Mouse (Mus musculus) embryonic facial prominence, embryonic 14.5 days (tissue): ENCODE results near the gene 2310061I04Rik. TPM values are rescaled to one million over a fixed set of nuclear protein-coding genes. Genes with fewer than 3 reads are reported as not detected.
"Not testable (repeated sequence)": the region's sequence is repeated elsewhere in the genome, so short reads cannot be mapped to it uniquely, and the experiment has no call there.

ENCODE experiments used
- ATAC-seq: fragments of 200-750 bp; cut with Nextera tagmentation; 2 replicates; pipeline ENCODE4 v1.8.0; 2017; ENCODE audit warnings: low read depth, moderate number of reproducible peaks, moderate TSS enrichment
- DNase-seq: peaks from one replicate; pipeline ENCODE4 v3.0.0-alpha.2; 2015; ENCODE audit warnings: low spot score
- H3K27ac ChIP-seq: fragments of 300-500 bp; sonication (generic); replicated peaks from 2 replicates; pipeline ENCODE4 v1.5.1; 2014; ENCODE audit warnings: low read depth, mild to moderate bottlenecking, low read length, moderate library complexity
- H3K27me3 ChIP-seq: fragments of 300-500 bp; sonication (generic); replicated peaks from 2 replicates; pipeline ENCODE4 v1.6.1; 2014; ENCODE audit warnings: low read length; ENCODE audit not compliant: control insufficient read depth, insufficient read depth
- H3K36me3 ChIP-seq: fragments of 300-500 bp; sonication (generic); 2 replicates; pipeline ENCODE4 v1.6.1; 2014; ENCODE audit warnings: low read length, mixed read lengths; ENCODE audit not compliant: control insufficient read depth, insufficient read depth
- H3K4me1 ChIP-seq: fragments of 300-500 bp; sonication (generic); 2 replicates; pipeline ENCODE4 v1.6.1; 2014; ENCODE audit warnings: antibody characterized with exemption, low read length; ENCODE audit not compliant: control insufficient read depth, insufficient read depth
- H3K4me2 ChIP-seq: fragments of 300-500 bp; sonication (generic); 2 replicates; pipeline ENCODE4 v1.6.1; 2014; ENCODE audit warnings: low read depth, mild to moderate bottlenecking, low read length, moderate library complexity, mixed read lengths
- H3K4me3 ChIP-seq: fragments of 300-500 bp; sonication (generic); 2 replicates; pipeline ENCODE4 v1.5.1; 2014; ENCODE audit warnings: low read depth, mild to moderate bottlenecking, low read length
- H3K9ac ChIP-seq: fragments of 300-500 bp; sonication (generic); 2 replicates; pipeline ENCODE4 v1.6.1; 2014; ENCODE audit warnings: low read depth, mild to moderate bottlenecking, low read length, moderate library complexity, mixed read lengths
- H3K9me3 ChIP-seq: fragments of 300-500 bp; sonication (generic); 2 replicates; pipeline ENCODE4 v1.6.1; 2016; ENCODE audit warnings: low read length; ENCODE audit not compliant: control insufficient read depth
- WGBS: fragments of 180-500 bp; shearing (Covaris S2); extraction: QIAGEN DNeasy Blood & Tissue Kit; methylation state at CpG from one replicate; pipeline ENCODE4 v1.1.7; 2014; 5-methylcytosine and 5-hydroxymethylcytosine counted together
- polyA plus RNA-seq: library from polyadenylated mRNA; unstranded; fragments of >200 nt; fragmentation: Nextera tagmentation; extraction: Ambion mirVana; gene quantifications from 2 replicates; pipeline ENCODE4 v1.2.1, GENCODE M21; 2014

2310061I04Rik gene
- polyA plus RNA-seq = 20.5 and 21.5 TPM in 2 replicates

DNA sequence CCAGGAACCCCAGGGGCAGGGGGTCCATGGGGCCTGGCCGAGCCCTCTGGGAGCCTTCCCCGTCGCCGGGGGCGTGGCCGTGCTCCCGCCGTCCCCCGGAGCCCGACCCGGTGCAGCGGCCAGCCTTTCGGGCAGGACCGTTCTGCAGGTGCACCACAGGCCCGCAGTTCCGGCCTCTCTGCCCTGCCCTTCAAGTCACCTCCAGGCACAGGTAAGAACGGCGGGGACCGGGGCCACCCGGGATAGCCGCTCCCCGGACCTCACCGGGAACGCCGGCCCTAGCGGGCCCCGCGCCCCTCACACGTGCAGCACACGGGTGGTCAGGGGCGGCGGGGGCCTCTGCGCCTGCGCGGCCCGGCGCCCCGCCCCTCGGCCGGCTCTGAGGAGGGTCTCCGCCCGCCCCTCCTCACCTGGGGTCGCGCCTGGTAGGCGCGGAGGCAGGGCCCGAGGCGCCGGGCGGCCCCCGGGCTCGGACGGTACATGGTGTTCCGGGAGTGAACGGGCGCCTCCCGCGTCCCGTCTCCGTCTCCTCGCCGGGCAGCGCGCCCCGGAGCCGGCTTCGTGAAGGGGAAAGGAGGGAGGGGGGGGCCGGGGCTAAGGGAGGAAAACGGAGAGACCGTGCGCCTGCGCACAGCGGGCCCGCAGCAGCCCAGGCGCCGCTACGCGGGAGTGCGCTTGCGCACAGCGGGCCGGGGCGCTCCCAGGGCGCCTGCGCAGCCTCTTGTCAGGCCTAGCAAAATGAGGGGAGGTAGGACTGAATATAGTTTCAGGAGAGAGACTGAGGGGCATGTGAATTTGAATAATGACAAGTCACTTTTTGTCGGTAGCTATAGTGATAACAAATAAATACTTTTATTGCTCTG lies at the start of gene 2310061I04Rik:
Gene 2310061I04Rik (minus strand): TSS at position 651 of the 863 bp plus-strand sequence.
- Histone ChIP-seq H3K27ac (peak within 1 kb of the TSS; percentile 76), H3K4me1 (no peaks in the 10 kb centered on the region), H3K36me3 (peaks cover 64% of the 10 kb centered on the region), H3K4me2 (peak within 1 kb of the TSS; percentile 98), H3K27me3 (no peaks in the 10 kb centered on the region), H3K4me3 (peak within 1 kb of the TSS; percentile 82), H3K9ac (peak within 1 kb of the TSS; percentile 84), H3K9me3 (no peaks in the 10 kb centered on the region)
- DNase-seq (peak; percentile 95), ATAC-seq (peak; percentile 95)
- WGBS = under 1% methylated on average over 66 of the region's 86 CpGs

DNA sequence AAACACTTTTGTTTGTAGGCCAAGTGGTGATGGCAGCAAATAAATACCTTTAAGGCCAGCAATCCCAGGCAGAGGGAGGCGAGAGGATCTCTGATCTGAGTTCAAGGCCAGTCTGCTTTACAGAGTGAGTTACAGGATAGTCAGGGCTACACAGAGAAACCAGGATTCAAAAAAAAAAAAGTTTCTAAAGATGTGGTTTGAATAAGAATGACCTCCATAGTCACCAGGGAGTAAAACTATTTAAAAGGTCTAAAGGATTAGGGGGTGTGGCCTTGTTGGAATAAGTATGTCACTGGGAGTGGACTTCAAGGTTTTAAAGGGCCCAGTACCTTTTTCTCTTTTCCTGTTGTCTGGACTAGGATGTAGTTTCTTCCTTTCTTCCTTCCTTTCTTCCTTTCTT lies 42.7 kb upstream of the 2310061I04Rik start:
- ATAC-seq = no peak
- Histone ChIP-seq H3K4me3 (no peak overlapping the region), H3K27ac (no peak overlapping the region), H3K36me3 (no peaks in the 10 kb centered on the region), H3K27me3 (no peaks in the 10 kb centered on the region), H3K9me3 (no peaks in the 10 kb centered on the region), H3K4me1 (no peaks in the 10 kb centered on the region), H3K4me2 (no peak overlapping the region), H3K9ac (no peak overlapping the region)
- 51% methylated on average over 1 of the region's 1 CpGs for WGBS
- DNase-seq = no peak

DNA sequence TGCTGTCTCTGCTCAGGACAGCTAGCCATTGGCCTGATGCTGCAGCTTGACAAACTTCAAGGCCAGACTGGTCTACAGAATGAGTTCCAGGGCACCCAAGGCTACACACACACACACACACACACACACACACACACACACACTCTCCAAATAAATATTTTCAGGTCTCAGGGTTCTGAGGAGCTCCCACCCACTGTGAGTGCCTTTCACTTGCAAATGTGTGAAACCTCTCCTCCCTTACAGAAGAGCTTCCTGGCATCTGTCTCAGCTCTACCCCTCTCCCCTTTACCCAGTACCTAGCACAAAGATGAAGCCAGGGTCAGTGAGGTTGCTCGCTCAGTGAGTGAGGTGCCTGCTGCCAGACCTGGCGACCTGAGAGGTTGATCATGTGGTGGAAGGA lies 41.9 kb upstream of the 2310061I04Rik start:
- H3K9me3 ChIP-seq = no peaks in the 10 kb centered on the region
- H3K4me2 ChIP-seq = no peak overlapping the region
- 55% methylated on average over 2 of the region's 2 CpGs for WGBS
- H3K4me3 ChIP-seq = no peak overlapping the region
- H3K9ac ChIP-seq = no peak overlapping the region
- DNase-seq (no peak), ATAC-seq (no peak)
- H3K27me3 ChIP-seq = no peaks in the 10 kb centered on the region
- no peaks in the 10 kb centered on the region for H3K4me1 ChIP-seq
- no peaks in the 10 kb centered on the region for H3K36me3 ChIP-seq
- H3K27ac ChIP-seq = no peak overlapping the region

DNA sequence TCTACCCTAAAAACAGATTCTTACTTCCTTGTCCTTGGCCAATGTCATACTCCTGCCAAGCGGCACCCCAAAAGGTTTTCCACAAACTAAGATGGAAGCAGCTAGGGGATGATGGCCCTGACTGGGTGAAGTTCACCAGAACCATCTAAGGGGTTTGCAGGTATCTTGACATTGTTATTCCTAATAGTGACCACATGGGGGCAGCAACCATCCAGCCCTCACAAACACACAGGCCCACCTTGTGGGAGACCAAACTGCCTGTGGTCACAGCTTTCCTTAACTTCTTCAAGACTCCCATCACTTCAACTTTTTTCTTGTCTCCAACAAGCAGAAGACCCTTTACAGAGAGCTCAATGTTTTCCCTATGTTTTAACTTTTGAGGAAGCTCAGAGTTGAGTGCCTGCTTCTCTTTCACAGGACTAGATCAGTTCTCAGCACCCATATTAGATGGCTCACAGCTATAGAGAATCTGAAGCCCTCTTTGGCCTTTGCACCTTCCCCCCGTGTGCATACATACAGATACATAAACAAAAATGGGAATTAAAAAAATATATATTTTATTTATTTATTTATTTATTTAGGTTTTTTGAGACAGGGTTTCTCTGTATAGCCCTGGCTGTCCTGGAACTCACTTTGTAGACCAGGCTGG lies 40.6 kb upstream of the 2310061I04Rik start:
- H3K27me3 ChIP-seq = no peaks in the 10 kb centered on the region
- H3K4me3 ChIP-seq = no peak overlapping the region
- H3K27ac ChIP-seq = no peak overlapping the region
- H3K4me1 ChIP-seq = no peaks in the 10 kb centered on the region
- no peak overlapping the region for H3K4me2 ChIP-seq
- H3K9ac ChIP-seq = no peak overlapping the region
- WGBS = 39% methylated on average over 2 of the region's 2 CpGs
- peak; percentile 70; the same call in 1 of the 2 replicates for ATAC-seq
- no peaks in the 10 kb centered on the region for H3K36me3 ChIP-seq
- no peaks in the 10 kb centered on the region for H3K9me3 ChIP-seq
- peak; percentile 63 for DNase-seq

DNA sequence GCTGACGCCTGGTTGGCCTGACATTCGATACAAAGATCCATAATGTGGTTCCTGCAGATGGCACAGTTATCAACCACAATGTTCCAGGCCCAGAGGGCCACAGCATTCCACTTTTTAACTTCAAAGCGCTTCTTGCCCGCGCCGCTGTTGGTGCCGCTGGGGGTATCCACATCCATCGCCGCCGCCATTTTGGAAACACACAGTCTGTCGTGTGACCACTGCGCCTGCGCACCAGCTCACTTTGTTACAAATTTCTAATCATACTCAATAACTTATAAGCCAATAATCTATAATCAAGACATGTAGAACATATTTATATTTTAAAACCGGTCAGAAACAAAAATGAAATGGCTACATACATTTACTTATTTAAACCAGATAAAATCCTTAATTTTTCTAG lies 38.5 kb upstream of the 2310061I04Rik start:
- H3K4me2 ChIP-seq, H3K9ac ChIP-seq, H3K27ac ChIP-seq, DNase-seq, H3K4me1 ChIP-seq, H3K27me3 ChIP-seq, ATAC-seq, H3K36me3 ChIP-seq, H3K4me3 ChIP-seq, H3K9me3 ChIP-seq: not testable (repeated sequence)
- 83% methylated on average over 14 of the region's 14 CpGs for WGBS

DNA sequence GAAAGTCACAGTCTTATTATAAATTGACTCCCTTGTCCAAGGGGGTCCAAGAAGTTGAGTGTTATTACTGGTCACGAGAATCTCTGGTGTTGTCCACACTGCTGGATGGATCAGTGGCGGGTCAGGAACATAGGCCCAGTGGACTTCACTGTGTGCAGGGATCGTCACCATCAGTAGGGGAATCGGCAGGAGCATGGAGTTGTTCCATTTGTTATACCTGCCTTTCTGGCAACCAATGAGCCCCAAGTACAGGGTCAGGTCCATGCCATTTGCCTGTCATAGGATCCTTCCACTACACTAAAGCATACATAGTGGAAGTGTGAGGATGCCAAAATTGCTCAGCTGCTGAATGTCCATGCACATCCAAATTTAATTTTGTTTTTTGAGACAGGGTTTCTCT lies 35.4 kb upstream of the 2310061I04Rik start:
- H3K9me3 ChIP-seq = no peaks in the 10 kb centered on the region
- ATAC-seq = no peak
- 87% methylated on average over 4 of the region's 4 CpGs for WGBS
- H3K9ac ChIP-seq = no peak overlapping the region
- H3K36me3 ChIP-seq = peaks cover 35% of the 10 kb centered on the region
- no peak overlapping the region for H3K4me2 ChIP-seq
- H3K4me3 ChIP-seq = no peak overlapping the region
- no peaks in the 10 kb centered on the region for H3K27me3 ChIP-seq
- DNase-seq = no peak
- H3K4me1 ChIP-seq = no peaks in the 10 kb centered on the region
- no peak overlapping the region for H3K27ac ChIP-seq

DNA sequence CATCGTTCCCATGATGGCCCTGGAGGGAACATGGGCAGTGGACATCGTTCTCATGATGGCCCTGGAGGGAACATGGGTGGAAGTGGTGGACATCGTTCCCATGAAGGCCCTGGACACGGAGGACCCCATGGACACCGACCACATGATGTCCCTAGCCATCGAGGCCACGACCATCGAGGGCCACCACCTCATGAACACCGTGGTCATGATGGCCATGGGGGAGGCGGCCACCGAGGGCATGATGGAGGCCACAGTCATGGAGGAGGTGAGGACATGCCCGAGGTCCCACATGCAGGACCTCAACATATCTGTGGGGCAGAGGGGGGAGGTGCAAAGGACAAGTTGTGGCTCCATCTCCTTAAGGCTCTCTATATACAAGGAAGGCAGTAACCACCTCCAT lies 33.4 kb upstream of the 2310061I04Rik start:
- no peak for DNase-seq
- Histone ChIP-seq H3K4me2 (no peak overlapping the region), H3K4me3 (no peak overlapping the region), H3K27me3 (no peaks in the 10 kb centered on the region), H3K9me3 (no peaks in the 10 kb centered on the region), H3K4me1 (no peaks in the 10 kb centered on the region), H3K27ac (no peak overlapping the region), H3K36me3 (peaks cover 52% of the 10 kb centered on the region), H3K9ac (no peak overlapping the region)
- ATAC-seq = no peak
- 95% methylated on average over 12 of the region's 12 CpGs for WGBS

DNA sequence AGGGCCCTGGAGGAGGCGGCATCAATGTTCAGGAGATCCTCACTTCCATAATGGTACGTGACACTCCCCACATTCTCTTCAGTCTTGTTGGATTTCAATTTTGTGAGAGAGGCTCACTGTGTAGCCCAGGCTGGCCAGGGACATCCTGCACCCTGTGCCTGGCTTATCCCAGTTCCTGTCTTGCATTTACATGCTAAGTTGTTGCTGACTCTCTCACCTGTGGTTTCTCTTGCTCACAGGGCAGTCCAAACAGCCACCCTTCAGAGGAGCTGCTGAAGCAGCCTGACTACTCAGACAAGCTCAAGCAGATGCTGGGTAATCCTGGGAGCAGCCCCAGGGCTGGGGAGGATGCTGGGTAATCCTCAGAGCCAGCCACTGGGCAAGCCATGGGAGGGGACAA lies 32.3 kb upstream of the 2310061I04Rik start:
- Histone ChIP-seq H3K9me3 (no peaks in the 10 kb centered on the region), H3K4me2 (no peak overlapping the region), H3K27ac (no peak overlapping the region), H3K4me3 (no peak overlapping the region), H3K36me3 (peaks cover 63% of the 10 kb centered on the region), H3K27me3 (no peaks in the 10 kb centered on the region), H3K4me1 (no peaks in the 10 kb centered on the region), H3K9ac (no peak overlapping the region)
- ATAC-seq (no peak), DNase-seq (no peak)
- WGBS = 93% methylated on average over 2 of the region's 2 CpGs
